Mouse (Mus musculus) forebrain, postnatal 0 days (tissue): Measurements from ENCODE around the gene Taar8b. TPM values are rescaled to one million over a fixed set of nuclear protein-coding genes. Genes with fewer than 3 reads are reported as not detected.
"Not testable (repeated sequence)": the region's sequence is repeated elsewhere in the genome, so short reads cannot be mapped to it uniquely, and the experiment has no call there.

ENCODE experiments used
- ATAC-seq: fragments of 200-750 bp; cut with Nextera tagmentation; 2 replicates; pipeline ENCODE4 v1.8.0; 2017; ENCODE audit warnings: mild to moderate bottlenecking, moderate library complexity
- DNase-seq: peaks from one replicate; pipeline ENCODE4 v3.0.0-alpha.2; 2015
- H3K27ac ChIP-seq: fragments of 300-500 bp; sonication (generic); 2 replicates; pipeline ENCODE4 v1.5.1; 2014; ENCODE audit warnings: low read depth, mild to moderate bottlenecking, antibody characterized with exemption, low read length, moderate library complexity, mixed read lengths
- H3K27me3 ChIP-seq: fragments of 300-500 bp; sonication (generic); 2 replicates; pipeline ENCODE4 v1.6.1; 2014; ENCODE audit warnings: mild to moderate bottlenecking, low read length, mixed read lengths; ENCODE audit not compliant: insufficient read depth
- H3K36me3 ChIP-seq: fragments of 300-500 bp; sonication (generic); 2 replicates; pipeline ENCODE4 v1.6.1; 2014; ENCODE audit warnings: mild to moderate bottlenecking, moderate library complexity; ENCODE audit not compliant: insufficient read depth
- H3K4me1 ChIP-seq: fragments of 300-500 bp; sonication (generic); 2 replicates; pipeline ENCODE4 v1.6.1; 2014; ENCODE audit warnings: antibody characterized with exemption; ENCODE audit not compliant: insufficient read depth
- H3K4me2 ChIP-seq: fragments of 300-500 bp; sonication (generic); 2 replicates; pipeline ENCODE4 v1.6.1; 2014; ENCODE audit warnings: low read depth, mild to moderate bottlenecking, moderate library complexity
- H3K4me3 ChIP-seq: fragments of 300-500 bp; sonication (generic); 2 replicates; pipeline ENCODE4 v1.5.1; 2014; ENCODE audit warnings: low read depth, low read length, mixed read lengths
- H3K9ac ChIP-seq: fragments of 300-500 bp; sonication (generic); 2 replicates; pipeline ENCODE4 v1.6.1; 2014; ENCODE audit warnings: mild to moderate bottlenecking
- H3K9me3 ChIP-seq: fragments of 300-500 bp; sonication (generic); 2 replicates; pipeline ENCODE4 v1.6.1; 2016; ENCODE audit warnings: low read length
- CTCF ChIP-seq: sonication (generic); IDR thresholded peaks from 2 replicates; pipeline ENCODE4 v1.5.1; 2016; ENCODE audit warnings: antibody characterized with exemption, control low read depth, low read depth
- WGBS: fragments of 180-500 bp; shearing (Covaris S2); extraction: QIAGEN DNeasy Blood & Tissue Kit; methylation state at CpG from one replicate; pipeline ENCODE4 v1.1.7; 2014; 5-methylcytosine and 5-hydroxymethylcytosine counted together
- polyA plus RNA-seq: library from polyadenylated mRNA; unstranded; fragments of >200 nt; fragmentation: Nextera tagmentation; extraction: Ambion mirVana; gene quantifications from 2 replicates; pipeline ENCODE4 v1.2.1, GENCODE M21; 2015
- total RNA-seq: library from RNA; depleted of rRNA; stranded (reverse); fragments of >200 nt; gene quantifications from 2 replicates; pipeline ENCODE4 v1.2.3, GENCODE M21; 2014

Taar8b gene
- total and polyA plus RNA-seq, 2 experiments from 2014 or later = not detected

DNA sequence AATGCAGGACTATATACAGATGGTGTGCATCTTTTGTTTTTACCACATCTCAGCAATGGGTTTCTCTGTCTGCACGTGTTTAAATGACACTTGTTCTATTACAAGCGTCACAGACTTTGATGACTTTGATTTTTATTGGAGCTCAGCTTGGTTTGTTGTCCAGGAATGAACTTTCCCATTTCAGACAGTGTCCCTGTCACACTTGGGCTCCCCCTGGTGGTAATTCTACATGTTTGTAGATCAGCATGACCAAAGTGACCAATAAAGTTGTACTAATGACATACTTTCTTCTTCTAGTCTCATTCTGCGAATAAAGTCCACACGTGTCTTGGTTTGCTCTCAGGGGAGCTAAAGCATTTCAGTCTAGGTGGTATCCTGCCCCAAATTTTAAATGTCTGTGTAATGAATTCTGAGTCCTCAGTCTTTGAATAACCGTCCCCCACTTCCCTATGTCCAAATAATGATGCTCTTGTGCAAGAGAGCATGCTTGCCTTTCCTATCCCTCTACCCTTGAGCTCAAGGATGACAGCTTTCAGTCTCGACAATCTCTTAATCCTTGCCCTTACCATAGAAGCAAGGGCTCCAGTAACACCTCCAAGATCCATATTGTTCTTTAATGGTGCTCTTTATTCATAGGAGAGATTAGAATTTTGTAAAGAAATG lies 19.2 kb upstream of the Taar8b start:
- 53% methylated on average over 6 of the region's 6 CpGs for WGBS
- no peaks in the 10 kb centered on the region for H3K27me3 ChIP-seq
- ATAC-seq (no peak), DNase-seq (peak; percentile 44)
- no peak overlapping the region for H3K4me2 ChIP-seq
- no peaks in the 10 kb centered on the region for H3K4me1 ChIP-seq
- H3K27ac ChIP-seq = no peak overlapping the region
- no peak overlapping the region for H3K4me3 ChIP-seq
- TF ChIP-seq CTCF = peak; percentile 71
- H3K36me3 ChIP-seq = no peaks in the 10 kb centered on the region
- no peak overlapping the region for H3K9ac ChIP-seq
- no peaks in the 10 kb centered on the region for H3K9me3 ChIP-seq

GRCm38 (mm10) chr10:24109434-24109833 lies 17.3 kb upstream of the Taar8b start, which contains the start of gene Taar9:
Gene Taar9 (minus strand): TSS chr10:24109534.
- not testable (repeated sequence) for H3K9me3 ChIP-seq, H3K4me3 ChIP-seq, H3K27ac ChIP-seq, DNase-seq, H3K9ac ChIP-seq, H3K36me3 ChIP-seq, H3K27me3 ChIP-seq, H3K4me2 ChIP-seq, ATAC-seq, H3K4me1 ChIP-seq
- WGBS = 81% methylated on average over 8 of the region's 8 CpGs

DNA sequence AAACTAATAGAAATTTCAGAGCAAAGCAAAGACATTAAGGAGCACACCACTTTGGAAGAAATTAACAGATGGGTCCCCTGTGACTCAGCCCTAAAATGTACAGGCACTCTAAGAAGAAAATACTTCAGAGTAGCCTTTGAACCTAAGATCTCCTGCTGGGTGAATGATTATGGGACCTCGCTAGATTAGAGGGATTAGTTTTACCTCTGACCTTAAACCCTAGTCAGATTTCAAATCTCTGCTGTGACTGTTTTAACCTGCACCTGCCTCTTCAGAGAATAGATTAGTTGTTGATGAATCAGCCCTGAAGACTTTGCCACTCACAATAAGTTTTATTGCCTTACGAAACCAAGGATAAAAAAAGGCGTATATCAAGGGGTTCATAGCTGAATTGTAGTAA lies 16.1 kb upstream of the Taar8b start:
- TF ChIP-seq CTCF = no peak
- ATAC-seq (no peak), DNase-seq (no peak)
- Histone ChIP-seq H3K4me3 (no peak overlapping the region), H3K27me3 (no peaks in the 10 kb centered on the region), H3K36me3 (no peaks in the 10 kb centered on the region), H3K4me1 (no peaks in the 10 kb centered on the region), H3K4me2 (no peak overlapping the region), H3K27ac (no peak overlapping the region), H3K9ac (no peak overlapping the region), H3K9me3 (no peaks in the 10 kb centered on the region)
- 44% methylated on average over 3 of the region's 3 CpGs for WGBS

GRCm38 (mm10) chr10:24107747-24108146 lies 15.7 kb upstream of the Taar8b start:
- Histone ChIP-seq H3K27me3 (no peaks in the 10 kb centered on the region), H3K9ac (no peak overlapping the region), H3K9me3 (no peaks in the 10 kb centered on the region), H3K4me2 (no peak overlapping the region), H3K4me1 (no peaks in the 10 kb centered on the region), H3K36me3 (no peaks in the 10 kb centered on the region), H3K27ac (no peak overlapping the region), H3K4me3 (no peak overlapping the region)
- ATAC-seq (no peak), DNase-seq (no peak)
- 54% methylated on average over 5 of the region's 5 CpGs for WGBS
- no peak for TF ChIP-seq CTCF

DNA sequence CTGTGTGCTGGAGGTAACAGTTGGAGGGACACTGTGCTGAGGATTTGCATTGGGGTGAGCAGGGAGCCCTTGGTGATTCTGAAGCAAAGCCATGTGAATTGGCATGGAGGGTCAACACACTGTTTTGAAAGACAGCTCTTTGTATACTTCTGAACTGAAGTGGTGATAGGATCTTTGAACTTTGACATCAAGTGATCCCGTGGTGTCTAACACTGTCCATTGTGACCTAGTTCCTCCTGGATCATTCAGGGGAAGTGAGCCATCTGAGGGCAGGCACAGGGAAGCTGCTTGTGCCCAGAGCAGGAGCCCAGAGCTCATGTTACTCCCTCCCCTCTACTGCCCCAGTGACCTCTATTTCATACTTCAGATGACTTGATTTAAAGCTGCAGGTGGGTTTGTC lies 11.2 kb upstream of the Taar8b start:
- not testable (repeated sequence) for H3K4me1 ChIP-seq, DNase-seq, H3K9me3 ChIP-seq, H3K27me3 ChIP-seq, ATAC-seq, H3K36me3 ChIP-seq, H3K9ac ChIP-seq, H3K27ac ChIP-seq, H3K4me3 ChIP-seq, H3K4me2 ChIP-seq
- 57% methylated on average over 1 of the region's 1 CpGs for WGBS

DNA sequence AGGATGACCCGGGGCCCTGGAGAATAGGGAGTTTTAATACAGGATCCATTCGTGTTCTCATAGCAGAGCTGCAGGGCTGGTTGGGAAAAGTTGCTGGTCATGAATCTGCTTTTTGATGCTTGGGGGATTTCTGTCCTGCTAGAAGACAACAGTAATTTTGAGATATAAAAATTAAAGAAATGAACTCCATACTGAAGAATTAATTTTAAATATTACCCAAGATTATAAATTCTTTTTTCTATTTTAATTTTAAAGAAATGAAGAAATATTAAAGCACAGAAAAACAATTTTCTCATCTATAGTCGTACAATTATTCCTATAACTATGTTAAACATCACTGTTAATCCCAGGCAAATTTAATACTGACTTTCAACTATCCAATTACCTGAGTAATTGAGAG lies 9.7 kb upstream of the Taar8b start, which contains the start of gene Taar8c:
Gene Taar8c (minus strand): TSS at position 101 of the 400 bp plus-strand sequence.
- ATAC-seq, H3K9ac ChIP-seq, H3K4me3 ChIP-seq, H3K36me3 ChIP-seq, H3K9me3 ChIP-seq, DNase-seq, H3K27me3 ChIP-seq, H3K4me1 ChIP-seq, H3K4me2 ChIP-seq, H3K27ac ChIP-seq: not testable (repeated sequence)
- 90% methylated on average over 1 of the region's 3 CpGs for WGBS

GRCm38 (mm10) chr10:24097010-24097409 lies 4.9 kb upstream of the Taar8b start:
- not testable (repeated sequence) for H3K27me3 ChIP-seq, H3K4me2 ChIP-seq, DNase-seq, H3K4me1 ChIP-seq, H3K9me3 ChIP-seq, H3K27ac ChIP-seq, H3K9ac ChIP-seq, ATAC-seq, H3K36me3 ChIP-seq, H3K4me3 ChIP-seq
- WGBS = 68% methylated on average over 2 of the region's 2 CpGs
